Mouse (Mus musculus) bone marrow, adult 2 months (tissue): Measurements from ENCODE around the gene Tpsb2.

ENCODE experiments used
- CTCF ChIP-seq: fragments of 200-500 bp; IDR thresholded peaks from 2 replicates; pipeline ENCODE4 v1.5.1; 2011; ENCODE audit warnings: low read length, control low read depth; ENCODE audit not compliant: control insufficient read depth, insufficient read depth
- POLR2A ChIP-seq: fragments of 200-500 bp; IDR thresholded peaks from 2 replicates; pipeline ENCODE4 v1.6.1; 2011; ENCODE audit warnings: low read depth, mild to moderate bottlenecking, control low read depth, low read length, borderline replicate concordance; ENCODE audit not compliant: control insufficient read depth

- no peak for TF ChIP-seq CTCF
- no peak for TF ChIP-seq POLR2A
These were observed 44.7 kb downstream of the Tpsb2 start for GRCm38 (mm10) chr17:25410786-25411185.
